Mouse (Mus musculus): ENCODE data around the gene Tctex1d4. TPM values are rescaled to one million over a fixed set of nuclear protein-coding genes. Genes with fewer than 3 reads are reported as not detected.

Gene Tctex1d4
- polyA plus RNA-seq, 1 experiment from 2014 or later: 0.50 TPM

GRCm38 (mm10) chr4:117146176-117146575 is 19.6 kb downstream of the Tctex1d4 start:
- no peaks in the 10 kb centered on the region for H3K27me3 ChIP-seq
- H3K9ac ChIP-seq: no peak overlapping the region
- WGBS: 34% methylated on average over 15 of the region's 15 CpGs
- H3K27ac ChIP-seq: no peak overlapping the region
- H3K4me1 ChIP-seq: no peaks in the 10 kb centered on the region
- no peak for ATAC-seq (ENCODE audit: borderline replicate concordance, extremely low read depth, low FRiP score, low TSS enrichment)
- no peak overlapping the region for H3K4me3 ChIP-seq
- H3K36me3 ChIP-seq: peaks cover 22% of the 10 kb centered on the region
- no peaks in the 10 kb centered on the region for H3K9me3 ChIP-seq
- no peak overlapping the region for H3K4me2 ChIP-seq

DNA sequence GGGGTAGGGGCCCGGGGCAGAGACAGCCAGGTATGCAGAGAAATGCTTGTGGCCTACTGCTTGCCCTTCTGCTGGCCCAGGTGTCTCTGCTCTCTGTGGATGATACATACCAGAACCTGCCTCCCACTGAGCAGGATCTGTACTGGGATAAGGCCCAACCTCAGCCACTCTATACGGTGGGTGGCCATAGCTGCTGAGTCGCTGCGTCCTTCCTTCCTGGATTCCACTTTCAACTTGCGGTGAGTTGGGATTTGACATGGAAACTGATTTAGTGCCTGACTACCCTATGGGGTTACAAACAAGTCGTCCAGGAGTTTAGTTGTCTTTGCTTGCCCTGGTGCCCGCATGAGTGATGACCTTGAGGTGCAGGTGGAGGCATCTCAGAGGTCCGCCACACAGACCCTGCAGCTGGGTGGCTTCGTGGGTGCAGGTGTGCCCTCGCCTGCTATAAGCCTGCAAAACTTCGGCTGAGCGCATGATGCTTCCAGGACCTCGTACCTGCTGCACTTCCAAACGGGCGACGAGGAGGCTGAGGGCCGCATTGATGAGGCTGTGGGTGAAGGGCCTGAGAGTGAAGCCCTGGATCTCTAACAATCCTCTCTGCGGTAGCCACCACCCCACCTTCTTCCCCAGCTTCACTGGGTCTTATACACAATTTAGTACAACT is 21.6 kb downstream of the Tctex1d4 start:
- Histone ChIP-seq H3K4me1 (peaks cover 4% of the 10 kb centered on the region), H3K4me2 (no peak overlapping the region), H3K36me3 (peaks cover 40% of the 10 kb centered on the region), H3K27me3 (no peaks in the 10 kb centered on the region), H3K27ac (no peak overlapping the region), H3K9me3 (no peaks in the 10 kb centered on the region), H3K4me3 (no peak overlapping the region), H3K9ac (no peak overlapping the region)
- ATAC-seq (ENCODE audit: borderline replicate concordance, extremely low read depth, low FRiP score, low TSS enrichment): no peak
- 74% methylated on average over 18 of the region's 18 CpGs for WGBS

GRCm38 (mm10) chr4:117148815-117149214 is 22.2 kb downstream of the Tctex1d4 start:
- 62% methylated on average over 21 of the region's 24 CpGs for WGBS
- Histone ChIP-seq H3K36me3 (peaks cover 47% of the 10 kb centered on the region), H3K4me3 (no peak overlapping the region), H3K27ac (no peak overlapping the region), H3K4me1 (peaks cover 11% of the 10 kb centered on the region), H3K9me3 (no peaks in the 10 kb centered on the region), H3K4me2 (no peak overlapping the region), H3K27me3 (no peaks in the 10 kb centered on the region), H3K9ac (no peak overlapping the region)
- ATAC-seq (ENCODE audit: borderline replicate concordance, extremely low read depth, low FRiP score, low TSS enrichment): no peak

DNA sequence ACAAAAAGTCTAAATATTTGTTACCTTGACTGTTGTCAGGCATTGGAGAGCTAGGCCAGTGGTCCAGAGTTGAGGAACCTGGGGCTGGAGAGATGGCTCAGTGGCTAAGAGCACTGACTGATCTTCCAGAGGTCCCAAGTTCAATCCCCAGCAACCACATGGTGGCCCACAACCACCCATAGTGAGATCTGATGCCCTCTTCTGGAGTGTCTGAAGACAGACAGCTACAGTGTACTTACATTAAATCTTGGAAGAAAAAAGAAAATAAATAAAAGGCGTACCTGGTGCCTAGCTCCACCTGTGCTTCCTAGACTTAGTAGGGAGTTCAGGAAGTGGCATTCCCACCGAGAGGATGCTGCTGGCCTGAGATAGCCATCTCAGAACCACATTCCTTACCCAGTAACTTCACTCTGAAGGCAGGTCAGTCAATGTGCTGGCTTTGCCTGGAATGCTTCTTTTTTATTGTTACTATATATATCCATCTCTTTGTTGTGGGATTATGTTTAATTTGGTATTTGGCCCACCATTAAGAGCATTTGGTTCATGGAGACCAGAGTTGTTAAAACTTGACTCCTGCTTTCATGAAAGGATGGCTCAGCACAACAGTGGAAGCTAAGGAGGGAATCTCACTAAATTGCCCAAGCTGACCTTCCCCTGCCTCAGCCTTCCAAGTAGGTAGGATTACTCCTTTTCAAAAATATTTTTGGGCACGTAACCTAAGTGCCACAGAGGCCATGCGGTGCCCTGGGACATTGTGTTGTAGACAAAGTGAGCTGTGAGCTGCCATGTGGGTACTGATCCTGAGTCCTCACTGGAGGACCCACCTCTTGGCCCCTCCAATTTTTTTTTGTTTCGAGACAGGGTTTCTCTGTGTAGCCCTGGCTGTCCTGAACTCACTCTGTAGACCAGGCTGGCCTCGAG is 23.0 kb downstream of the Tctex1d4 start:
- peaks cover 53% of the 10 kb centered on the region for H3K36me3 ChIP-seq
- no peak overlapping the region for H3K27ac ChIP-seq
- H3K27me3 ChIP-seq: no peaks in the 10 kb centered on the region
- 63% methylated on average over 6 of the region's 6 CpGs for WGBS
- no peak for ATAC-seq (ENCODE audit: borderline replicate concordance, extremely low read depth, low FRiP score, low TSS enrichment)
- H3K4me3 ChIP-seq: no peak overlapping the region
- peaks cover 18% of the 10 kb centered on the region for H3K4me1 ChIP-seq
- no peak overlapping the region for H3K9ac ChIP-seq
- no peaks in the 10 kb centered on the region for H3K9me3 ChIP-seq
- no peak overlapping the region for H3K4me2 ChIP-seq

DNA sequence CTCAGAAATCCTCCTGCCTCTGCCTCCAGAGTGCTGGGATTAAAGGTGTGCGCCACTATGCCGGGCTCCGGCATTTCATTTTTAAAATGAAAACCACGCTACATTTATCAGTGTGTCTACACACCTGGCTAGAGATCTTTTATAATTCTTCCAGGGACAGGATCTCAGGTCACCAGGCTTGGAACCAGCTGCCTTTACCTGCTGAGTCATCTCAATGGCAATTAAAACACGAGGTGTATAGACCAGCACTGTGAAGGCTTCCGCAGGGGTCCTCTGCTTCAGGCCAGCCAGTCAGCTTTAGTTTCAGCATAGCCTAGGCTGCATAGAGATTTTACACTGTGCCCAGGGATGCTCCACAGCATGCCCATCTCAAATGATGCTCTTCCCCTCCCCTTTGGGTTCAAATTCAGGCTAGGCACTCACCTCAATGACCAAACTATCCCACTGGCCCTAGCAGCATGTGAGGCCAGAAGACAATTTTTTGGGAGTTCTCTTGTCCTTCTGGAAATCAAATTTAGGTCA is 23.7 kb downstream of the Tctex1d4 start:
- Histone ChIP-seq H3K27ac (no peak overlapping the region), H3K9me3 (no peaks in the 10 kb centered on the region), H3K4me2 (no peak overlapping the region), H3K9ac (no peak overlapping the region), H3K4me1 (peaks cover 19% of the 10 kb centered on the region), H3K4me3 (no peak overlapping the region), H3K36me3 (peaks cover 53% of the 10 kb centered on the region), H3K27me3 (no peaks in the 10 kb centered on the region)
- 87% methylated on average over 6 of the region's 6 CpGs for WGBS
- ATAC-seq (ENCODE audit: borderline replicate concordance, extremely low read depth, low FRiP score, low TSS enrichment): no peak

DNA sequence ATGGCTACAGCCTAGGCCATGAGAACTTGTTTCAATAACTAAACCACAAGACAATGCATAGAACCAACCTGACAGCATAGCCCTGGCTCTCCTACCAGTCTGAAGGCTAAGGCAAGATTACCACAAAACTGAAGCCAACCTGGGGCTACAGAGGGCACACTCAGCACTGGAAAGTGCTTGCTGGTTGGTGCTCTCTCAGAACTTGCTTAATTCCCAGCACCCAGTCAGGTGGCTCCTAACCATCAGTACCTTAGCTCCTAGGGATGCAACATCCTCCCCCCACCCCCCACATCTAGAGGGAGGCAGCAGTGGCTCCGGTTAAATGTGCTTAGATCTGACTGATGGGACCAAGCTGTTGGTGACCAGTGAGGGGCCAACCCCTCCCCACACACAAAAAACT is 24.8 kb downstream of the Tctex1d4 start:
- WGBS: 25% methylated on average over 1 of the region's 1 CpGs
- peaks cover 53% of the 10 kb centered on the region for H3K36me3 ChIP-seq

DNA sequence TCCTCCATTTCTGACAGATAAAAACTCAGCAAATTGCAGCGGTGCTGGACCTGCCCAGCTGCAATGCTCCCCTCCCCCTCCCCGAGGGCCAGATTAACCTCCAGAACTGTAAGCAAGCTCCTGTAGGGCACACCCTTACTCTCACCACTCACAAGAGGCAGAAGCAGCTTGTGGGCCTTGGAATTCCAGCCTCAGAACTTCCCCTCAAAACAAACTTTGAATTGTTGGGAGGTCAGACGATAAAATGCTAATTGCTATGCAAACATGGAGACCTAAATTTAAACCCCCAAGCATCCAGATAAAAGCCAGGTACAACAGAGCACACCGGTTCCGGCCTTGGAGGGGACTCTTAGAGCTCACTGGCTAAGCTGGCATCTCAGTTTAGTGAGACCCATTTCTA is 26.1 kb downstream of the Tctex1d4 start:
- Histone ChIP-seq H3K9me3 (no peaks in the 10 kb centered on the region), H3K36me3 (peaks cover 53% of the 10 kb centered on the region), H3K27ac (no peak overlapping the region), H3K4me2 (no peak overlapping the region), H3K4me1 (peaks cover 19% of the 10 kb centered on the region), H3K27me3 (no peaks in the 10 kb centered on the region), H3K4me3 (no peak overlapping the region), H3K9ac (no peak overlapping the region)
- WGBS: 57% methylated on average over 5 of the region's 5 CpGs
- no peak for ATAC-seq (ENCODE audit: borderline replicate concordance, extremely low read depth, low FRiP score, low TSS enrichment)

More for the DNA sequence above, 24.8 kb downstream of the Tctex1d4 start:
- Histone ChIP-seq H3K4me1 (peaks cover 19% of the 10 kb centered on the region), H3K27me3 (no peaks in the 10 kb centered on the region), H3K4me3 (no peak overlapping the region), H3K27ac (no peak overlapping the region), H3K9ac (no peak overlapping the region), H3K9me3 (no peaks in the 10 kb centered on the region), H3K4me2 (no peak overlapping the region)
- ATAC-seq (ENCODE audit: borderline replicate concordance, extremely low read depth, low FRiP score, low TSS enrichment): no peak

- no peak; the same call in 1 of the 2 replicates for ATAC-seq (ENCODE audit: borderline replicate concordance, extremely low read depth, low FRiP score, low TSS enrichment)
- peaks cover 53% of the 10 kb centered on the region for H3K36me3 ChIP-seq
- under 1% methylated on average over 44 of the region's 44 CpGs for whole genome bisulfite sequencing
Observed at GRCm38 (mm10) chr4:117155020-117155791, 28.6 kb downstream of the Tctex1d4 start.

GRCm38 (mm10) chr4:117155792-117156355 is 29.3 kb downstream of the Tctex1d4 start, which contains the start of gene Rps8:
Gene Rps8, minus strand, starts transcription at chr4:117156243.
- peak within 1 kb of the TSS; percentile 86 for H3K27ac ChIP-seq
- H3K9me3 ChIP-seq: no peaks in the 10 kb centered on the region
- peak within 1 kb of the TSS; percentile 92 for H3K9ac ChIP-seq
- H3K36me3 ChIP-seq: peaks cover 53% of the 10 kb centered on the region
- H3K4me1 ChIP-seq: peaks cover 19% of the 10 kb centered on the region
- H3K4me2 ChIP-seq: peak within 1 kb of the TSS; percentile 59
- H3K4me3 ChIP-seq: peak within 1 kb of the TSS; percentile 67
- no peaks in the 10 kb centered on the region for H3K27me3 ChIP-seq
- 3% methylated on average over 49 of the region's 52 CpGs for WGBS
- peak; percentile 93 for ATAC-seq (ENCODE audit: borderline replicate concordance, extremely low read depth, low FRiP score, low TSS enrichment)

More at GRCm38 (mm10) chr4:117155020-117155791, 28.6 kb downstream of the Tctex1d4 start:
- H3K27ac ChIP-seq: peak overlapping the region; percentile 86
- no peaks in the 10 kb centered on the region for H3K27me3 ChIP-seq
- peak overlapping the region; percentile 67 for H3K4me3 ChIP-seq
- H3K4me2 ChIP-seq: peak overlapping the region; percentile 59
- peak overlapping the region; percentile 92 for H3K9ac ChIP-seq
- no peaks in the 10 kb centered on the region for H3K9me3 ChIP-seq
- H3K4me1 ChIP-seq: peaks cover 19% of the 10 kb centered on the region

DNA sequence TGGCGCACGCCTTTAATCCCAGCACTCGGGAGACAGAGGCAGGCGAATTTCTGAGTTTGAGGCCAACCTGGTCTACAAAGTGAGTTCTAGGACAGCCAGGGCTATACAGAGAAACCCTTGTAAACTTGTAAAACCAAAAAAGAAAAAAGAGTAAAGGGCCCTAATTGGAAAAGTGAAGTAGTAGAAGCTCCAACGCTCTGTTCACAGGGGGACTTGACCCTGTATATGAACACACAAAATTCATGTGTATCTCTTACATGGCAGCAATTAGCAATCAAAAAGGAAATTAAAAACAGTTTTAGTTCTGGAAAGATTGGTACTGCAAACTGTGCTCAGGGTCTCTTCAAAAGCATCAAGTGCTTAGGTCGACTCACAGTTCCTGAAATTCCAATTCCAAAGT is 29.8 kb downstream of the Tctex1d4 start:
- Histone ChIP-seq H3K36me3 (peaks cover 53% of the 10 kb centered on the region), H3K4me1 (peaks cover 19% of the 10 kb centered on the region), H3K4me3 (peak overlapping the region; percentile 67), H3K4me2 (peak overlapping the region; percentile 59), H3K9me3 (no peaks in the 10 kb centered on the region), H3K9ac (0 out of 2 replicates have a peak overlapping the region, but pooled peaks have one; percentile 29), H3K27me3 (no peaks in the 10 kb centered on the region), H3K27ac (peak overlapping the region; percentile 86)
- no peak for ATAC-seq (ENCODE audit: borderline replicate concordance, extremely low read depth, low FRiP score, low TSS enrichment)
- WGBS: 25% methylated on average over 6 of the region's 6 CpGs

GRCm38 (mm10) chr4:117159666-117160065 is 33.1 kb downstream of the Tctex1d4 start:
- Histone ChIP-seq H3K4me2 (no peak overlapping the region), H3K36me3 (peaks cover 57% of the 10 kb centered on the region), H3K4me3 (no peak overlapping the region), H3K9me3 (no peaks in the 10 kb centered on the region), H3K27me3 (no peaks in the 10 kb centered on the region), H3K9ac (no peak overlapping the region), H3K4me1 (no peaks in the 10 kb centered on the region), H3K27ac (no peak overlapping the region)
- 75% methylated on average over 10 of the region's 10 CpGs for WGBS
- no peak for ATAC-seq (ENCODE audit: borderline replicate concordance, extremely low read depth, low FRiP score, low TSS enrichment)
